In genomic region chr8:125488747-125489146, GRCm38 (mm10) we compare ENCODE assay signal across 15 mouse cellular contexts.
A peak's percentile ranks its signal among the peaks of the same experiment; 100 is the strongest.
DNase-seq lines count a peak whose midpoint lies in the region; ATAC-seq lines count a peak whose summit lies in the region.
"Had no signal": no experiment of that assay in that cellular context is flagged by ENCODE, and none has a peak within 500 bp of the region (broad histone marks: within the 10 kb centered on the region; RNA-seq: fewer than 3 reads in every experiment).

No protein-coding gene starts in this region.

- intact Hi-C loops in gastrocnemius, postnatal 14 days (cut with DNase I; ENCODE audit: low total_unique reads): no loop called here
- intact Hi-C loops in heart, postnatal 10 days (cut with DNase I): no loop called here

- H3K27me3 ChIP-seq in midbrain, embryonic 12.5 days: no peaks in the 10 kb centered on the region
- no peaks in the 10 kb centered on the region for H3K27me3 ChIP-seq in midbrain, embryonic 13.5 days

- peak; percentile 55 for DNase-seq in gastrocnemius, postnatal 14 days
- no peak for DNase-seq in gastrocnemius, adult 18-20 months (ENCODE audit: low spot score)
- peak; percentile 66 to 68 for DNase-seq in heart, postnatal 10 days
- no peak for DNase-seq in urinary bladder, postnatal 36 days (ENCODE audit: low spot score in 2 of 2)
- no peak for DNase-seq in left cerebral cortex, adult 8-10 months (ENCODE audit: low spot score in 2 of 2)
- DNase-seq in cerebellum, postnatal 4 days (ENCODE audit: low spot score in 2 of 2): no peak
- DNase-seq: adrenal gland, postnatal 14 days; cerebellum, adult 11-12 months; liver; thymus, postnatal 4 days had no signal

- H3K9ac ChIP-seq in midbrain, embryonic 12.5 days (replicated peaks): 0 out of 2 replicates have a peak overlapping the region, but pooled peaks have one; percentile 13
- H3K9ac ChIP-seq in midbrain, embryonic 13.5 days (replicated peaks): no peak overlapping the region
- H3K9ac ChIP-seq: embryonic facial prominence, embryonic 13.5 days had no signal

- H3K4me2 ChIP-seq in midbrain, embryonic 12.5 days (replicated peaks): no peak overlapping the region
- H3K4me2 ChIP-seq in midbrain, embryonic 13.5 days (replicated peaks): no peak overlapping the region
- H3K4me2 ChIP-seq: embryonic facial prominence, embryonic 13.5 days; midbrain, embryonic 11.5 days had no signal

- peaks cover 26% of the 10 kb centered on the region for H3K4me1 ChIP-seq in midbrain, embryonic 12.5 days
- H3K4me1 ChIP-seq in midbrain, embryonic 13.5 days (replicated peaks): peaks cover 36% of the 10 kb centered on the region

- H3K27ac ChIP-seq in midbrain, embryonic 12.5 days (replicated peaks): no peak overlapping the region
- no peak overlapping the region for H3K27ac ChIP-seq in midbrain, embryonic 13.5 days
- H3K27ac ChIP-seq: embryonic facial prominence, embryonic 13.5 days; hindbrain, postnatal 0 days had no signal

- ATAC-seq in midbrain, embryonic 12.5 days (ENCODE audit: low FRiP score, low read depth): no peak
- no peak for ATAC-seq in midbrain, embryonic 13.5 days
- ATAC-seq: hindbrain, postnatal 0 days had no signal

- H3K9me3 ChIP-seq in midbrain, embryonic 12.5 days: no peaks in the 10 kb centered on the region
- no peaks in the 10 kb centered on the region for H3K9me3 ChIP-seq in midbrain, embryonic 13.5 days
- H3K9me3 ChIP-seq: embryonic facial prominence, embryonic 13.5 days had no signal

- WGBS in midbrain, embryonic 12.5 days: 62% methylated on average over 1 of the region's 1 CpGs
- 61% methylated on average over 1 of the region's 1 CpGs for WGBS in midbrain, embryonic 13.5 days

- no peak overlapping the region for H3K4me3 ChIP-seq in midbrain, embryonic 12.5 days
- H3K4me3 ChIP-seq in midbrain, embryonic 13.5 days (replicated peaks): no peak overlapping the region
- H3K4me3 ChIP-seq: embryonic facial prominence, embryonic 13.5 days had no signal

- peaks cover 47% of the 10 kb centered on the region for H3K36me3 ChIP-seq in midbrain, embryonic 12.5 days
- peaks cover 57% of the 10 kb centered on the region for H3K36me3 ChIP-seq in midbrain, embryonic 13.5 days

Comparison
In these comparisons a context has a peak if more than half of its experiments do, and no peak if none do; other contexts are left out.
1. DNase-seq: peak in gastrocnemius, postnatal 14 days (single experiment) and heart, postnatal 10 days (2 of 2); none in gastrocnemius, adult 18-20 months (single experiment), urinary bladder, postnatal 36 days (0 of 2), left cerebral cortex, adult 8-10 months (0 of 2) and cerebellum, postnatal 4 days (0 of 2).